Mouse (Mus musculus): Measurements from ENCODE around the gene Stxbp3.

Stxbp3 gene

DNA sequence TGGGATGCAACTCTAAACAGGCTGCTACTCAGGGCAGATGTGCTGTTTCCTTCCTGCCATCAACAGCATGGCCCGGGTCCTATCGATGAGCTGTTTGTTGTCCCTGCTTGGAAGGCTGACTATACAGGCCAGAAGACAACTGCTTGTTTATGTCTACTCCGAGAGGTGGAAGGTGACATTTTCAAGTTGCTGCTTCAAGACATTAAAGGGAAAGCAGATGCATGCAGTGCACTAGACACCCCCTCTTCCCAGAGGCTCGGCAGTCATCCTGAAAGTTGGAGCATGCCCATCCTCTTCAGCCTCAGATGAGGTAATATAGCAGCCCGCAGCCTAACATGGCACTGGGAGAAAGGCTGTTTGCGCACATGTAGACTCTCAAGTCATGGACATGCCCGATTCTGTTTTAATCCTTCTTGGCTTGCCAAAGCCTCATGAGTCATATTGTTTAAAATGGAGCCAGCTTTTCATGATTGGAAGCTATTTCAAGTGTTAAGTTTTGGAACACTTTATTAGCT, 77.7 kb downstream of the Stxbp3 start:
- DNase-seq = peak; percentile 54

DNA sequence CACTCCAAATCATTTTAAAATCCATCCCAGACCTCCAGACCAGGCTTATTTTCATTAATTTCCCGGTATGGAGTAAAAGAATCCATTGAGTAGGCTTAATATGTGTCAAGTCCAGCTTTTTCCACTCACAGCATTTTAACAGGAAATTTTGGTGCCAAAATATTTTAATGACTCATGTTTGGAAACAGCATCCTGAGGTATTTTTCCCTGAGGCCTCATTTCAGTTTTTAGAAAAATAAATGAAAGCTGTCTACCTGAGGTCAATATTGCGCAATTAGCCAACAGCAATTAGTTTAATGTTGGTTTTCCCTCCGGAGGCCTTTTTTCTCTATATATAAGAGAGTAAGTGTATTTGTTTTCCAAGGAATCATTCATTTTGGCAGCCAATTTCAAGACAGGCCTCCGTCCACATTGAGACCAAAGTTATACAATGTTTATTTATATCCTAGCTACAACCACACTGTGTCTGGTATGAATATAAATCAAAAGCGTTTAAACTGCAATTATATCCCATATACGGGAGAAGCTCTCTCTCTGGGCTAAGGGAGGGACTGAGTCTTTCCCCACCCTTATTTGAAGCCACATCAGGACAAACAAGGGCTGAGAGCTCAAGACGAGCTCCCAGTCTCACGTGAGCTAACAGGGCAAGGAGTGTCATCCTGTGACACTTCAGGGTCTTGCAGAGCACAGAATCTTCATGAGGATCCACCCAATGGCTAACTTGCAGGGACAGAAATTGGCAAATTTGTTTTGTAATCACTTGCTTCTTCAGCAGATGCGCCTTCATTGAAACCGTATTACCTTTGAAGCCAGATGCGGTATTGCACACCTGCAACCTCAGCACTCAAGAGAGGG, 80.5 kb downstream of the Stxbp3 start:
- no peak for DNase-seq

DNA sequence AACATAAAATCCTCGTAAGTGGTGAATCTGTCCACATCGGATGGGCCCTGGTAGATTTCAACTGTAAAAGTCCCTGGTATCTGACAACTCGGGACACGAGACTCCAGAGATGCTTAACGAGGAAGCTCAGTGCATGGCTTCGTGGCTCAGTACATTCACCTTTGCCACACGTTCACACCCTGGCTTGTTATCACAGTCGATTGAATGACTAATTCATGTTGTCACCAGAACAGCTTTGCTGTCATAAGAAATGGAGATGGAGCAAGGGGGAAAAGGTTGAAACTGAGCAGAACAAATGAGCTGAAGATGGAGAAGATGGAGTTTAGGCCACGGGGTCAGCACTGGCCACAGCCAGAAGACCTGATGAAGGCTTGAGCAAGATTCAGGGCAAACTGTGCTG, 82.8 kb downstream of the Stxbp3 start:
- no peak for DNase-seq

DNA sequence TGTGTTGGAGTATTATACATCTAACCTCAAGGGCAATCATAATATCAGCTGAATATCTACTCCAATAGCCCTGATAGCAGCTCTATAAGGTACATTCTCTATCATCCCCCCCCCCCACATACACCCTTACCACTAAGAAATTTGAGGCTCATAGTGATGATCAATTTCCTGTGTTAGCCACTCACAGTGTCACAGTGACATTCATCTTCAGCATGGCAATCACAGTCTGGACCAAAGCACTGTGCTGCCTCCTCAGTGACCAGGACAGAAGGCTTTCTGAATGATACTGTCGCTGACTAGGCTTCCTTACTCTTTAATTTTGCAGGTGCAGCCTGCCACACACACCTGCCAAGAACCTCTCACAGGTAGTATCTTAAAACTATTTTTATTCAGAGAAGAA, 84.2 kb downstream of the Stxbp3 start:
- DNase-seq = no peak

DNA sequence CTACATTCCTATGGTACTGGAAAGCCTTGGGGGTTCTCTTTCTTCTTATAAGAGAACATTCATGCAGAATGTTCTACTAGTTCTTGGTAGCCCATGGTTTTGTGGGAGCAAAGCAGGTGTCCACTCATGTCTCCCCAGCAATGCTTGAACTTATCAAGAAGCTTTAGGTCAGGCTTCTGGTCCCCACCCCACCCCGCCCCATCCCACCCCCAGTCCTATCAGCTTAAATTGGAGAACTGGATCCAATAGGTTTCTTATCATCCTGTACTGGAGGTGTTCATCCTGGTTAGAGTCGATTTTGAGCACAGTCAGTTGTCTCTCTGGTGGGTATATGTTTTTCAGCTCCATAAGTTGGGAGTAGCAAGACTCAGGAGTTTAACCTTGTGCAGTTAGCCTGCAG, 84.8 kb downstream of the Stxbp3 start:
- no peak for DNase-seq

GRCm38 (mm10) chr3:108754541-108754940, 85.8 kb downstream of the Stxbp3 start:
- no peak for DNase-seq

DNA sequence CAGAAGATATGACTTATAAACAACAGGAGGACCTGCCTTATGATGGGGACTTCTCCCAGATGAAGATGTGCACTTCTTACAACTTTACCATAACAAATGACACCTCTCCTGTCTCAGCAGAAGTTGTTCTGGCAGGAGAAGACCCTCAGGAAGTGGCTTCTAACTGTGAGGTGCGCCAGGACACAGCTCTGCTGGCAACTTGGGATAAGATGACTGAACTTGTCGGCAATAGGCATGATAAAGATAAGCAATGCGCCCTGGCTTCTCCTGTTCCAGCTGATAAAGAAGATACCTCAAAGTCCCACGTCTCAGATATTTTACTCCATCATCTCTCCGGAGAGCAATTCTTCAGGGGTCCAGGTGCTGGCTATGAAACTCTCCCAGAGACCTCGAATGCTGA, 88.6 kb downstream of the Stxbp3 start:
- no peak for DNase-seq

DNA sequence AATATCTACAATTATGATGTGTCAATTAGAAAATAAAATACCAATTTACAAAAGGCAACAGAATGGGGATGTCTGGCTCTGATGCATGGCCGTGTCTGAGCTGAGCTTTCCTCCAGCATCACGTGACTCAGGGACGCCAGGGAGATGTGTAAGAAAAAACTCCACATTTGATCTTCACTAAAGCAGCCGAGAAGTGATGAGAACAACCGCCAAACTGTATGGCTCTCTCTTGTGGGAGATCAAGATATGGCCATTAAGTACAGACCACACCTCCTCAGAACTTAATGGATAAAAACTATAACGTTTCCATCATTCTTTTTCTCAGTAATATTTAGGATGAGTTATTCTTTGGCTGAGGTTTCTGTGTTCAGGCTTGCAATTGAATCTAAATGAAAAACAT, 89.3 kb downstream of the Stxbp3 start:
- no peak for DNase-seq

DNA sequence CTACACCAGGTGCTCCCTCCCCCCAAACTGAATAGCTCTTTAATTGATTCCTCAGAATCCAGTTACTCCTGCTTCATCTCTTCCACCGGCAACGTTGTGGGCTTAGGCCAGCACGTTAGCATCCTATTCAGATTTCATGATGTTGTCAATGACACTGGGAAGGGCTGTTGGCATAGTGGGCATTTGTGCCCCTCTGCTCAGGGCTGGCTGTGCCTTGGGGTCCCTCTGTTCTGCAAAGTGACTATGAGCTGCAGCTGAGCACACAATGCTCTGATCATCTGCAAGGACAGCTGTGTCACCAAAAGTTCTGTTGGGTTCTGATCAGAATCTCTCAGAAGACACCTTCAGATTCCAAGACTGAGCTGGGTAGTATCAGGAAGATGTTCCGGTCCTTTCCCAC, 96.3 kb downstream of the Stxbp3 start:
- DNase-seq = no peak

Data from right cerebral cortex, postnatal 25 days (tissue).